Mouse (Mus musculus) olfactory bulb, adult 2 months (tissue): ENCODE data around the gene Ankrd44.

Source experiments
- CTCF ChIP-seq: fragments of 200-500 bp; IDR thresholded peaks from 2 replicates; pipeline ENCODE4 v1.5.1; 2012; ENCODE audit warnings: low read depth, mild to moderate bottlenecking, low read length, moderate library complexity; ENCODE audit not compliant: insufficient read depth
- POLR2A ChIP-seq: fragments of 200-500 bp; IDR thresholded peaks from 2 replicates; pipeline ENCODE4 v1.6.1; 2012; ENCODE audit warnings: mild to moderate bottlenecking, low read depth, low read length, moderate library complexity; ENCODE audit not compliant: insufficient read depth

- TF ChIP-seq POLR2A (no peak), CTCF (no peak)
These were observed 6.4 kb upstream of the Ankrd44 start for GRCm38 (mm10) chr1:54932456-54933115.
